Mouse (Mus musculus) erythroblast, adult 5-6 weeks (primary cell): ENCODE data around the gene Edn2. TPM values are rescaled to one million over a fixed set of nuclear protein-coding genes. Genes with fewer than 3 reads are reported as not detected.

Experiments used
- ATAC-seq: replicated peaks from 2 replicates; pipeline ENCODE4 v1.8.0; 2016; ENCODE audit warnings: moderate number of reproducible peaks, mild to moderate bottlenecking, moderate TSS enrichment, inconsistent platforms; ENCODE audit not compliant: poor library complexity, low FRiP score, severe bottlenecking
- total RNA-seq, 2 experiments: library from RNA; stranded (forward) in 1 of 2; stranded (reverse) in 1 of 2; fragments of 150-400 nt in 1 of 2; fragments of 200-764, 138-1000 nt in 1 of 2; gene quantifications; 2 replicates each; pipeline versions ENCODE4 v1.2.3 to v1.2.4; 2015 to 2017; ENCODE audit warnings: low replicate concordance in 2 of 2

The Edn2 gene
- total RNA-seq (2015; ENCODE audit: low replicate concordance) (not detected in 2 replicates), total RNA-seq (2017; ENCODE audit: low replicate concordance) (not detected in 2 replicates)

DNA sequence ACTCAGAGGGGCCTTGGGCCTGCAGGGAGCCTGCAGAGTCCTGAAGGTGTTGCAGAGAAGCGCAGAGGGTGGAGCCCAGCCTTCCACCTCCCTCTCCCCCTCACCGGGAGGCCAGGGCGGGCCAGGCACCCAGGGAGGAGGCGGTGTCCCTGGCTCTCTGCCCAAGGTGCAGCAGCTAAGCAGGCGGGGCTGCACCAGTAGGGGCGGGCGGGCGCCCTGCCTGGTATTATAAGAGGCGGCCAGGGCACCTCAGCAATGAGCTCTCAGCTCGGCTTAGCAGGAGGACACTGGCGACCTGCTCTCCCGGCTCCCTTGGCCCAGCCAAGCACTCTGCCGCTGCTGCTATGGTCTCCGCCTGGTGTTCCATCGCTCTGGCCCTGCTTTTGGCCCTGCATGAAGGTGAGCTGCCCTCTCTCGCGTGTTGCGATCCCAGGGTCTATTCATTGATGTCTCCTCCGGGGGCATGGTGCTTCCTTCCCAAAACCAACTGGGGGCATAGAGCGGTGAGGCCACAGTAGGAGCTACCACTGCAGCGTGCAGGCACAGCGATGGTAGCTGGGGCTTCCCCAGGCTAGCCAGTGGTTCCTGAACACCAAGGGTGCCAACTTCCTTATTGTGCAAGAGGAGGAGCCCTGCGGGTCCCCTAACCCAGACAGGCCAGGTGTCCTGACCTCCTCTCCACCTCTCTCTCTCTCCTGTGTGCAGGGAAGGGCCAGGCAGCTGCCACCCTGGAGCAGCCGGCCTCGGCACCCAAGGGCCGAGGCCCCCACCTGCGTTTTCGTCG lies at the start of gene Edn2:
TSS of gene Edn2 (plus strand) at position 41 of the 784 bp plus-strand sequence.
- no peak for ATAC-seq

- ATAC-seq = no peak
Measured at GRCm38 (mm10) chr4:120115516-120115915, 45.5 kb upstream of the Edn2 start.

DNA sequence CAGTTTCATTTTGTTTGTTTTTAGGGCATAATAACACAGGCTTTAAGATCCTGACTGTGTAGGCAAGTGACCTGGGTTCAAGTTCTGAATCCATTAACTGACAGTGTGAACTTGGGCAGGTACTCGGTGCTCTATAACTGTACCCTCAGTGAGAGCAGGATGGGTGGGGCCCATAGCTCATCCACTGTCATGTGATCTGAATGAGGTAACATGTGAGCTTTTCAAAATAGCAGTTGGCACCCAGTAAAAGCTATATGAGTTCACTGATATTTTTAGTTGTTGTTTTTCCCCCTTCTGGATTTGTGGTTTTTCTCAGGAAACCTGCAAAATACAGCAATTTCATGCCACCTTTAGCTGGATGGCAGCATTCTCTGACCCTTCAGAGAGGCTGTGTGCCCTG lies 44.7 kb upstream of the Edn2 start:
- no peak for ATAC-seq

DNA sequence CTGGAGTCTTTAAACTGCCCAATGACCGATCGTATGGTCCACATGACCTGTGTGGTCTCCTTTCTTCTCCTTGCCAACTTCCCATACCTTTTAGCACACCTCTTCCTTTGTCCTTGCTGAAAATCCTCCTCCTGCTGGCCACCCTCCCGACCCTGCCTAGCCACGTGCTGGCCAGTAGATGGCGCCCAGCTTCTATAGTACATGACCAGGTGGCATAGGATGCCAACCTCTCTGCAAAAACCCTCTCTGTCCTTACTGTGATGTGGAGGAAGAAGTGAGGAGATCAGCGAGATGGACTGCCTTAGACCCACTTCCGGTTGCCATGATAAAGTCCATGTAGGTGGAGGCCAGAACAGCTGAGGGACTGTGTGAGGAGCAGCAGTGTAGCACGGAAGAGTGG lies 40.7 kb upstream of the Edn2 start:
- peak; percentile 54; the same call in 1 of the 2 replicates for ATAC-seq

GRCm38 (mm10) chr4:120124656-120125055 lies 36.4 kb upstream of the Edn2 start:
- no peak for ATAC-seq

- ATAC-seq = no peak
Measured at GRCm38 (mm10) chr4:120126047-120126446, 35.0 kb upstream of the Edn2 start.

GRCm38 (mm10) chr4:120127333-120127732 lies 33.7 kb upstream of the Edn2 start:
- ATAC-seq = no peak

GRCm38 (mm10) chr4:120128033-120128432 lies 33.0 kb upstream of the Edn2 start:
- ATAC-seq = no peak

DNA sequence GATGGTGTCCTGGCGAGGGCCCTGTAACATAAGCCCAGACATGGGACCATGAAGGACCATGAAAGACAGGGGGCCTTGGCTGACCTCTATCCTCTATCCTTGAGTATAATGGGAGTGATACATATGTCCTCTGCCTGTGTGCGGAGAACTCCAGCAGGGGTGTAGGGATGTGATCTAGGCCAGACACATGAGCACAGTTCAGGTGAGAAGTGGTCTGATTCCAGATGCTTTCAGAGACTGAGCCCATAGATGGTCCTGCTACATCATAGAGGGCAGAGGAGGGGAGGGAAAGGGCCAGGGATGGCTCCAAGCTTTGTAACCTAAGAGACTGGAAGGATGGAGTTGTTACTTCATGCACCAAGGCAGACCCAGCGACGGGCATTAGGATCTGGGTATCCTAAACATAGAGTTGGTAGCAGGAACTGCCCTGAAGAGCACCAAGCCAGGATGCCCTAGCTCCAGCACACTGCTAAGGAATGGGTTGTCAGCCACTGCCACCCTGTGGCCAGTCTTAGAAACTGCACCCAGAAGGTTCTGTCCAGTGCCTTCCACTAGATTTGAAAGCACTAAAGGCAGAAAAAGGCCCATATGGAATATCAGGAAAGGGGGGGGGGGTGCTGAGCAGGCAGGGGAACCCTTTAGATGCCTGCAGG lies 31.6 kb upstream of the Edn2 start:
- ATAC-seq = peak; percentile 56; the same call in 1 of the 2 replicates

DNA sequence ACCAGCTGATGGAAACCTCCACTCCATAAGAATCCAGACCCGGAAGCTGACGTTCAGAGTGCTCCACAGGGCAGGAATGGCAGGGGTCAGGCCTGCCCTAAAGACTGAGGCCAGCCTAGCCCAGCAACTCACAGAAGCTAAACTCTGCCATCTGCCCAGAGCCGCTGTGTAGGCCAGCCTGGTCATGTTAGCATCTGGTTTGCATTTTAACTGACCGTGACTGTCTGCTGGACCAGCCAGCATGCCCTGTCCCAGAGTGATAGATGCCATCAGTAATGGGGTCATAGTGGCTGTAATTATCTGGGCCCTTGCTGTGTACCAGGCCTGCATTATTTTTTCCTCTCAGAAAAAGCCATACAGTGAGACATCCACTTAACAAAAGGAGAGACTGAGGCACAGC lies 30.1 kb upstream of the Edn2 start:
- no peak for ATAC-seq

- ATAC-seq = no peak
Measured at GRCm38 (mm10) chr4:120131441-120132220, 29.4 kb upstream of the Edn2 start.

DNA sequence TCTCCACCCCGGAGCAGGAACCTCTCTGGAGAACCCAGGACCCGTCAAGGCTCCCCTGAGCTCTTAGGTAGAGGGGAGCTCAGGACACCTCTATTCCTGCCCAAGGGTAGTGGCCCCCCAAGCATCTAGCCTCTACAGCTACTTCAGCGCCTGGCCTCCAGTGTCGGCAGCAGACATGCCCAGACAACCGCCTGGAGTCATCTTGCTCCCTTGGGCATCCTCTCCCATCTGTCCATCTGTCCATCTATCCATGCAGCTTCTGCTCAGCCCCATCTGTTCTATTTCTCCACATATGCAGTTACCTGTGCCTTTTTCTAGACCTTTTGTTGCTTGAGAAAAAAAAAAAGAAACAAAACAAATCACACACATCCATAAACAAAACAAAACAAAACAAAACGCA lies 26.8 kb upstream of the Edn2 start:
- no peak for ATAC-seq

DNA sequence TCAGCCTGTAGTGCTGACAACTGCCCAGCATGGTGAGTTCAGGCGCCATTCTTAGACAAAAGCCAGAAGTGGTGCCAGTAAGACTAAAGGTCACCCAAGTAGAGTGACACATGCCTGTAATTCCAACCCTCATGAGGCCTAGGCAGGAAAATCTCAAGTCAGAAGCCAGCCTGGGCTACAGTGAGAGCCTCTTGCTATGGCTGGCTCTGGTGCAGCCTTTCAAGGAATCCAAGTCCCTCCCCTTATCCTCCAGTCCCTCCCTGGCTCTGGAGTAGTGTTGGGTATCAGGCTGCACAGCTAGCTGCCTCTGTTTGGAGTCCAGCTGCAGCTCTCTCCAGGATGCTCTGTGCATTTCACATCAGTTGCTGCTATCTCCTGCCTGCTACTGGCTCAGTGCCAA lies 19.2 kb upstream of the Edn2 start:
- no peak for ATAC-seq

DNA sequence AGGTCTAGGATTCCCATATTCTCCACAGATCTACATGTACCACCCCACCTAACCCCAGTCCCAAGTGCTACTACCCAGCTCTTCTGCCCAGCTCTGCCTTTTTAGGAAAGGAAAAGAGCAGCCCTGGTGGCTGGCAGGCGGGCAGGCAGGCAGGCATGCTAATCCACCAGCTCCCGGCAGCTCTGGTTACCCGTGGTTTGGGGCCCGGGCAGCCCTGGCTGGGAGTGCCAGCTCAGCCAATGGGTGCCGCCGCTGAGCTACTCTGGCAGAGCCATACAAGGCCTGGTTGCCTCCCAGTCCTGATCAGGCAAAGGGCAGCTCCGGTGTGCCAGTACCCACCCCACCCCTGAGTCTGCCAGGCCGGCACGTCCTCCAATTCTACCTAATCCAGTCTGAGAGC lies 18.1 kb upstream of the Edn2 start:
- no peak for ATAC-seq

DNA sequence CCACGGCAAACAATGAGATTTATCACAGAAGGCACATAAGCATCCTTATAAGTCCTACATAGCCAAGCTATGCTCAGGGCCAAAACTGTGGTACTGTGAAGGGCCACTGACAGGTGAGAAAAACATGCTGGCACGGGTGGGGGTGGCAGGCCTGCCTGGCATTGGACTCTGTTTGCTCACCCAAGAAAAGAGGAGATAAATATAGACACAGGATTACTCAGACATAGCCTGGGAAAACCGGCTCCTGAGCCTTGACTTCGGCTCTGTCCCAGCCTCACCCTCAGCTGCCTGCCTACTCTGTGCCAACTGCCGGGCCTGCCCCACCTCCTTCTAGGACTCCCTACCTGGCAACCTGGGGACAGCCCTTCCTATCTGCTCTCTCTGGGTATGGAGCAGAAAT lies 16.7 kb upstream of the Edn2 start:
- no peak for ATAC-seq

DNA sequence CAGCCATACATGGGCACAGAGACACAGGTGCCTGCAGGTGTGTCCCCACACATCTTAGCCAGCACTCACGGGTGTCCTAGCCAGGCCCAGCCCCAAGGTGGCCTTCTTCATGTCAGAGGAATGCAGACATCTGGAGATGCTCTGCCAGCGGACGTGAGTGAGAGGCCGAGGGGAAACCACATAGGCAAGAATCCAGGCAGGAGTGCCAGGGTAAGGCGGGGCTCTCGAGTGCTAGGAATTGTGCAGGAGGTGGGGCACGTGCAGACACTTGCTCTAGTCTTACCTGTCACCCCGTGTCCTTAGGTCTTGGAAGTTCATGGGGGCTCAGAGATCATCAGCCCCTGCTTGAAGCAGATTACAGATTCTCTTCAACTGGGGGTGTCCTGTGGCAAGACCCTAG lies 15.1 kb upstream of the Edn2 start:
- ATAC-seq = no peak

DNA sequence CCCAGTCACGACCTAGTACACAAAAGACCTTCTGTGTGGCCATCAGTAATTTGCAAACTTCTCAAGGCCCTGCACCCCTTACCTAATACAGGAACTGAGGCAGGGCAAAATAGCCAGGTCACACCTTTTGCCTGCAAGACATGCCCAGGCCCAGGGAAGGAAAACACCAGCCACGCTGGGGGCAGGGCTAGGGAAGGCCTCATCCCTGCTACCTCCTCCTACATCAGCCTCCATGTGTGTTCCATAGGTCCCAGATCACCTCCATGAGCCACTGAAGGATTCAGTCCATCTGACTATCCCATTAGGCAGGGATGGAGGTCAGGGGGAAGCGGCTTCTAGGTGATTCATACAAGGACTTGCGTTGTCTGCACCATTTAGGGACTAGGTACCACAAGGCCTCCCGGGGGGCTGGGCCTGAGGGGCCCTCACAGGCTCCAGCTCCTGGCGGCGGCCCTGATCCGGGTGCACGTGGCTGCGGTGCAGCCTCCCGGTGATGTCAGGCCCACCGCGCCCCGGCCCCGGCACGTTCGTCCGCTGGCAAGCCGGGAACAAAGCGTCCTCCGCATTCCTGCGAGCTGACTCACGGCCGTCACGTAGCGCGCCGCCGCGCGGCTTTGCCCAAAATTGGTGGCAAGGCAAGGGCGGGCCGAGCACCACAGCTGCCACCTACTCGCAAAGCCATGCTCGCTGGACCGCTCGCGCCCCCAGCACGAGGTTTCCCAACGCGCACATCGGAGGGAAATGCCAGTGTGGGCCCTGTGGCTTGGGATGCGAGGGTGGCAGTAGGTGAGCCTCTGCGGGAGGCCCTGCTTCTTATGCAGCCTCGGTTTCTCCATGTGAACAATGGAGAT lies 12.5 kb upstream of the Edn2 start:
- no peak for ATAC-seq

GRCm38 (mm10) chr4:120149142-120149524 lies 11.9 kb upstream of the Edn2 start:
- no peak for ATAC-seq

- no peak for ATAC-seq
Measured at GRCm38 (mm10) chr4:120150345-120150920, 10.6 kb upstream of the Edn2 start.
